Mouse (Mus musculus) testis, adult 2 months (tissue): ENCODE measurements around the gene Ppara. TPM values are rescaled to one million over a fixed set of nuclear protein-coding genes. Genes with fewer than 3 reads are reported as not detected.

ENCODE experiments used
- H3K27ac ChIP-seq: fragments of 200-500 bp; 2 replicates; pipeline ENCODE4 v1.5.1; 2012; ENCODE audit warnings: low read depth, low read length; ENCODE audit not compliant: control insufficient read depth, insufficient read depth
- H3K27me3 ChIP-seq: fragments of 200-500 bp; 2 replicates; pipeline ENCODE4 v1.6.1; 2012; ENCODE audit warnings: mild to moderate bottlenecking, low read length, moderate library complexity; ENCODE audit not compliant: control insufficient read depth, insufficient read depth
- H3K36me3 ChIP-seq: fragments of 200-500 bp; 2 replicates; pipeline ENCODE4 v1.6.1; 2012; ENCODE audit warnings: mild to moderate bottlenecking, low read length; ENCODE audit not compliant: control insufficient read depth, insufficient read depth
- H3K4me1 ChIP-seq: fragments of 200-500 bp; 2 replicates; pipeline ENCODE4 v1.6.1; 2012; ENCODE audit warnings: low read length; ENCODE audit not compliant: control insufficient read depth, insufficient read depth
- H3K4me3 ChIP-seq: fragments of 200-500 bp; 2 replicates; pipeline ENCODE4 v1.5.1; 2012; ENCODE audit warnings: low read depth, mild to moderate bottlenecking, low read length, moderate library complexity, mixed read lengths; ENCODE audit not compliant: control insufficient read depth
- CTCF ChIP-seq: fragments of 200-500 bp; IDR thresholded peaks from 2 replicates; pipeline ENCODE4 v1.5.1; 2012; ENCODE audit warnings: low read depth, mild to moderate bottlenecking, inconsistent platforms, low read length, moderate library complexity; ENCODE audit not compliant: control insufficient read depth, insufficient read depth, insufficient replicate concordance
- POLR2A ChIP-seq: fragments of 200-500 bp; IDR thresholded peaks from 2 replicates; pipeline ENCODE4 v1.6.1; 2012; ENCODE audit warnings: low read depth, mild to moderate bottlenecking, inconsistent platforms, low read length, moderate library complexity; ENCODE audit not compliant: control insufficient read depth
- polyA plus RNA-seq: library from polyadenylated mRNA; depleted of rRNA; stranded (reverse); fragments of >200 nt; gene quantifications from 2 replicates; pipeline ENCODE4 v1.2.3, GENCODE M21; 2012

Ppara gene
- polyA plus RNA-seq, 1 experiment = 0.63 TPM

GRCm38 (mm10) chr15:85808434-85808833, 73.7 kb downstream of the Ppara start:
- Histone ChIP-seq H3K4me3 (no peak overlapping the region), H3K4me1 (peaks cover 10% of the 10 kb centered on the region), H3K27ac (no peak overlapping the region), H3K36me3 (no peaks in the 10 kb centered on the region; the same call in 1 of the 2 replicates), H3K27me3 (no peaks in the 10 kb centered on the region)
- TF ChIP-seq POLR2A = no peak
- TF ChIP-seq CTCF = no peak

GRCm38 (mm10) chr15:85809091-85809490, 74.3 kb downstream of the Ppara start:
- H3K36me3 ChIP-seq = no peaks in the 10 kb centered on the region; the same call in 1 of the 2 replicates
- TF ChIP-seq POLR2A = no peak
- no peak for TF ChIP-seq CTCF
- no peak overlapping the region for H3K27ac ChIP-seq

GRCm38 (mm10) chr15:85810462-85810805, 75.7 kb downstream of the Ppara start:
- no peaks in the 10 kb centered on the region; the same call in 1 of the 2 replicates for H3K36me3 ChIP-seq
- no peak for TF ChIP-seq CTCF
- TF ChIP-seq POLR2A = no peak
- H3K4me1 ChIP-seq = peaks cover 10% of the 10 kb centered on the region
- H3K27ac ChIP-seq = peak overlapping the region; percentile 94; the same call in 1 of the 2 replicates
- H3K27me3 ChIP-seq = no peaks in the 10 kb centered on the region
- peak overlapping the region; percentile 98 for H3K4me3 ChIP-seq

More at GRCm38 (mm10) chr15:85809091-85809490, 74.3 kb downstream of the Ppara start:
- peaks cover 10% of the 10 kb centered on the region for H3K4me1 ChIP-seq
- no peaks in the 10 kb centered on the region for H3K27me3 ChIP-seq
- no peak overlapping the region for H3K4me3 ChIP-seq

GRCm38 (mm10) chr15:85810806-85811521, 76.2 kb downstream of the Ppara start:
- TF ChIP-seq CTCF (no peak), POLR2A (no peak)
- H3K27ac ChIP-seq = peak overlapping the region; percentile 94
- peak overlapping the region; percentile 98 for H3K4me3 ChIP-seq
- peaks cover 10% of the 10 kb centered on the region for H3K4me1 ChIP-seq
- H3K27me3 ChIP-seq = no peaks in the 10 kb centered on the region
- no peaks in the 10 kb centered on the region; the same call in 1 of the 2 replicates for H3K36me3 ChIP-seq

GRCm38 (mm10) chr15:85811535-85812277, 76.9 kb downstream of the Ppara start, which contains the start of gene Cdpf1:
Gene Cdpf1, minus strand, starts transcription at chr15:85811697.
- Histone ChIP-seq H3K4me3 (peak within 1 kb of the TSS; percentile 98), H3K4me1 (peaks cover 10% of the 10 kb centered on the region), H3K27ac (peak within 1 kb of the TSS; percentile 94), H3K36me3 (no peaks in the 10 kb centered on the region; the same call in 1 of the 2 replicates), H3K27me3 (no peaks in the 10 kb centered on the region)
- TF ChIP-seq POLR2A (peak; percentile 87), CTCF (no peak)

GRCm38 (mm10) chr15:85813428-85813827, 78.6 kb downstream of the Ppara start:
- Histone ChIP-seq H3K4me3 (no peak overlapping the region), H3K4me1 (peaks cover 10% of the 10 kb centered on the region), H3K36me3 (no peaks in the 10 kb centered on the region; the same call in 1 of the 2 replicates), H3K27ac (no peak overlapping the region), H3K27me3 (no peaks in the 10 kb centered on the region)
- no peak for TF ChIP-seq CTCF
- TF ChIP-seq POLR2A = no peak
